Mouse (Mus musculus) 3T3-L1 (cell line): Measurements from ENCODE around the gene Hmga1.

ENCODE experiments used
- DNase-seq: peaks from one replicate; pipeline ENCODE4 v3.0.0-alpha.2; 2015; ENCODE audit warnings: low read depth, low spot score

The Hmga1 gene

DNA sequence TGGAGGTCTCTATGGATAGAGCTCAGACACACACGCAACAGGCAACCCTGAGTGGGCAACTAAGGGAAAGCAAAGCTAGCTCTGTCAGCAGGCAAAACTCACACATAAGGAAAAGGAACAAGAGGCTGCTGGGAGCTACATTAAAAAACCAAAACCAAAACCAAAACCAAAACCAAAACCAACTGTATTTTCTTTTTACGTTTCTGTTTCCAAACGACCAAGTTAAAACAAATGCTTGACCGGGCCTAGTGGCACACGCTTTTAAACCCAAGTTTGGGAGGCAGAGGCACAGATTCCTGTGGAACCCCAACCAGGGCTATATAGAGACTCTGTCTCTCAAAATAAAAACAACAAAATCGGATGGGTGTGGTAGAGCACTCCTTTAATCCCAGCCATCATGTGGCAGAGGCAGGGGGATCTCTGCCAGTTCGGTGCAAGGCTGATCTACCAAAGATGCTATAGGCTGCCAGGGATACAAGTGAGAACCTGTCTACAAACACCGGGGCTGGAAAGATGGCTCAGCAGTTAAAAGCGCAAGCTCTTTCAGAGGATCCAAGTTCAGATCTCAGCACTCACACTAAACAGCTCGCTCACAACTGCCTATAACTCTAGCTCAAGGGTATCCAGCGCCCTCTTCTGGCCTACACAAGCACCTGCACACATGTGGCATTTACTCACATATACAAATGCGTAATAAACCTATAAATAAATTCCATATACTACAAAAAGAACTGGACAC is 35.7 kb downstream of the Hmga1 start:
- DNase-seq: peak; percentile 27

DNA sequence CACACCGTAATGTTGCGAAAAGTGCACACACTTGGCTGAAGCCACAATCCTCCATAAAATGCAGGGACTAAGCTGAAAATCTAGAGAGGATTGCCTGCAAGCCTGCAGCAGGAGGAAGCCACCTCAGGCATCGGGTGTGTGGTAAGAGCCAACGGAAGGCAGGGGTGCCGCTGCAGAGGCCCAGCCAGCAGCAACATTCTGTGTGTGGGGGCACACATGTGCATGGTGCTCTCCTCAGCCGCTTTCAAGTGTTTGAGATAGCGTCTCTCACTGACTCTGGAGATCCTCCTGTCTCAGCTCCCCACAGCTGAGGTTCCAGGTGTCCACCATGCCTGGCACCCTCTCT is 36.2 kb downstream of the Hmga1 start:
- no peak for DNase-seq

DNA sequence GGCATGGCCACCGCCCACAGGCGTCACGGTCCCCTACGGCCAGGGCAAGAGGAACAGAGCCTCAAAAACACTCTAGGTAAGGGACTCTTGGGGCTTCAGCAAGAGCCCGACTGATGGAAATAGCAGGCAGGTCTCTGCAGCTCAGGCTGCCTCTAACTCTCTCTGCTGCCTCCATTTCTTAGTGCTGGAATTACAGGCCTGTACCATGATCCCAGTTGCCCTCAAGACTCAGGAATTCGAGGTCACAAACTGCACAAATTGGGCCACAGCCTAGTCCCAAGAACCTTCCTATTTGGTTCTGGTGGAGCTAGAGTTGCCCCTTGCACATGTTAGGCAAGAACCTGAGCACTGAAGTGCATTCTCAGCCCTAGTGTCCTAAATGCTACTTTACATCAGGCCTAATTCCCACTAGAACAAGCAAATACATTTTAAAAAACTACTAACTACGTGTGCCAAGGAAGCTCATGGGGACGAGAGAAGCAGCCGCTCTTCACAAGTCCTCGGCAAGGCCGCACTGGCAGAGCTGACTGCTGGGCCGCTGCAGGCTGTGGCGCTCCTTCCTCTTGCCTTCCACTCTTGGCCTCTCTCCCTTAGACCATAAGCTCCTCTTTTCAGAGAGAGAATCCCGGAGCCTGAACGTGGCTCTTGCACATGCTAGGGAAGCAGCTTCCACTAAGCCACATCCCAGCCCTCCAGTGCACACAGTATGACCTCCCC is 39.5 kb downstream of the Hmga1 start:
- no peak for DNase-seq

DNA sequence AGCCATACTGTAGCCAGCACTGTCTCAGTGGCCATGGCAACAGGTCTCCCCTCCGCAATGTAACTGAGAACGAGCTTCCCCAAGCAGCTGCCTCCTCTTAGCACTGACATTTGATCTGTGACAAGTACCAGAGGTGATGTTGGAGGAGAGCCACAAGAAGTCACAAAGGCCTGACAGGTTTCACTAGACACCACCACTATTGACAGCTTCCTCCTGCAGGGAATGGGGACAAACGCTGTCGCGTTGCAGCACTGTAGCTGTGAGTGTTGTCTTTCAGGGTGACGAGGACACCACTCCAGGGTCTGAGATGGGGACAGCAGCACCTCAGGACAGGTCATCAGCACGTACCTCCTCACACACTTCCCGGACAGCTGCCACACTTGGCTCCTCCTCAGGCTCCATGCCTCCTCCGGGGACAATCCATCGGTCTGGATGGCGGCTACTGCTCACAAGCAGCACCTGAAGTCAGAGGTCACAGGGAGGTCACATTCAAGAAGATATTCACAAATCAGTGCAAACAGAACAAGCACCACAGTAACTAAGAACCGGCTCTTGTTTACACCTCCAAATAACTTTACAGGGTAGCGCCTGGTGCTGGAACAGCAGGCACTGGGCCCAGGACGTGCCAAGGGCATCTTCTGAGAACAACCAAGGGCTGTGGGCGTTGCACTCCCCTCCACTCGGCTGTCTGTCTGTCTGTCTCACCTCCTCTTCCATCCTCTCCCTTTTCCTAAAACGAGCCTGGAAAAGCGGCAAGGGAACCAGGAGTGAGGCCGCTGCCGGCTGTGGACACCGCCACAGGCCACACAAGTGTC is 40.3 kb downstream of the Hmga1 start:
- DNase-seq: no peak

DNA sequence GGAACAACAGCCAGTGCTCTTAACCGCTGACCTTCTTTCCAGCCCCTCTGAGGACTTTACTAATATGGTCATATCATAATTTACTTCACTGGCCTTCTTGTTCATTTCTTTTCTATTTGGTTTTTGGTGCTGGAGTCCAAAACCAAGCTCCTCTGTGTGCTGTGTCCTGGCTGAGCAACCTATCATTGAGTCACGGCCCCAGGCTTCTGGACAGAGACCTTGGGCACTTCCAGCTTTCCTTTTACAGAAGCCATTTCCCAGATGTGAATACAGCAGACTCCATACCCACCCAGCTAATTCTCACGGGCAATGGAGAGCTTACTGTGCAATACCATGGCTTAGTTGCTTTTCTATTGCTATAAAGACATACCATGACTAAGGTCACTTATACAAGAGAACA is 44.0 kb downstream of the Hmga1 start:
- DNase-seq: no peak

DNA sequence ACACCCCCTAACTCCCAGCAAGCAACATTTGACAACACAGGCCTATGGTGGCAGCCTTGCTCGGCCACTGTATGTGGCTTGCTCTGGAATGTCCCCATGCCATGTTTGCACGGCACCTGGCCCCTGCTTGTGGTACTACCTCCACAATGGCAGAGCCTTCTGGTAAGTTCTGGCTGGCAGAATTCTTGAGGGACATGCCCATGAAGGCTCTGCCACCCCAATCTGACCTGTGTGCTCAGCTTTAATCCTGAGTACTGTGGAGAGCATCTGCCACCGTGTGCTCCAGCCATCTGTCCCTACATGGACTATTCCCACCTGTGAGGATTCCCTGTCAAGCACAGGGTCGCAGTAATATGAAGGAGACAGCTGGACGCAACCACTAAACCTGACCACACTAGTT is 44.6 kb downstream of the Hmga1 start:
- no peak for DNase-seq

DNA sequence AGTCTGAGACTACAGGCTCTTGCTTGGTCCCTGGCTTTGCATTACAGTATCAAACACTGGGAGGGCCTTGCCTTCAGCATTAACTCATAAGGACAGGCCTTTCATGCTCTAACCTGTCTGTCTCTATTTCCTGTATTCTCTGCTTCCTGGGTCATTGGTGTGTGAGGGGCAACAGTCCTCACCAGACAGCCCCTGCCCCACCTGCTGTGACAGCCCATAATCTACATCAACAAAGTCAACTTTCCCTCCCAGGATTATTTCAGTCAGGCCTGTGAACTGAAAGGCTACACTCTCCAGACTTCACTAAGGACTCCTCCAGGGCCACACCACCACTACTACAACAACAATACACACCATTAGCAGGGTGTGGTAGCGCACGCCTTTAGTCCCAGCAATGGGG is 46.7 kb downstream of the Hmga1 start:
- DNase-seq: no peak

DNA sequence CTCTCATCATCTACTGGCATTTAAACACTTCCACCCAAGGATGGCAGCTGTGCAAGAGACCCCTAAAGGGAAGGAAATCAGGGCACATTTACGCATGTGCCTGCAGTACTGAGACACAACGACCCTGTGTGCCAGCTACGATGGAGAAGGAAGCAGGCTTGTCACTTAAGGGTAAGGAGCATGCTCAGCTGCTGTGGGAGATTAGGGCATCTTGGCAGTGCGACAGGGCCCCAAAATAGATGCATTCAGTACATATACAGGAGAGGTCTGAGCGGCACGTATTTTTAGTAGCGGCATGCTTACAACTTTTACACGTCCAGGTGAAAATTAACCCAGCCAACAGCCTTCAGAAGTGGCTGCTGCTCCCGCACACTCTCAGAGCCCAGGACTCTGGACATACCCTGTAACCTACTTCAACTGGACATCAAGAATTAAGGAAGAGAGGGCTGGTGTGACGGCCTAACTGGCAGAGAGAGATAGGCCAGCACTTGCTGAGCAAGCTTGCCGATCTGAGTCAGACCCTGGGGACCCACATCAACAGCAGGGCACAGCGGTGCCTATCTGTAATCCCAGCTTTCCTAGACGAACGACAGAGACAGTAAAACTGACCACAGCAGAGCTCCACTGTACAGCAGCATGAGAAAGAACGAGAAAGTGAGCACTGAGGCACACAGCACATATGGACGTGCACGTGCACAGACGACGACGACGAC is 47.4 kb downstream of the Hmga1 start:
- DNase-seq: no peak

DNA sequence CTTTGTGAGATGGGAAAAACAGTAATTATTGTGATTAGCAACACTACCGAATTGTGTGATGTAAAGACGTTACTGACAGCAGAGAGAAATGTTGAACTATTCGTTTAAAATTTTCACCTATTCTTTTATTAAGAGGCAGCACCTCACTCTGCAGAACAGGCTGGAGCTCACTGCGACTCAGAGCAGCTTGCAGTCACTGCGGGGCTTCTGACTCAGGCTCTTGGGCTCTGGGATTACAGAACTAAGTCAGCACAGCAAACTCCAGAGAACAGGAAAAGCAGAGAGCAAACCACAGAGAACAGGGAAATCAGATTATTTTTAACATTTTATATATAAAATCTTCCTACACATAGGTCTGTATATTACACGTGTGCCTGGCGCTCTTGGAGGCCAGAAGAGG is 53.3 kb downstream of the Hmga1 start:
- DNase-seq: peak; percentile 49

DNA sequence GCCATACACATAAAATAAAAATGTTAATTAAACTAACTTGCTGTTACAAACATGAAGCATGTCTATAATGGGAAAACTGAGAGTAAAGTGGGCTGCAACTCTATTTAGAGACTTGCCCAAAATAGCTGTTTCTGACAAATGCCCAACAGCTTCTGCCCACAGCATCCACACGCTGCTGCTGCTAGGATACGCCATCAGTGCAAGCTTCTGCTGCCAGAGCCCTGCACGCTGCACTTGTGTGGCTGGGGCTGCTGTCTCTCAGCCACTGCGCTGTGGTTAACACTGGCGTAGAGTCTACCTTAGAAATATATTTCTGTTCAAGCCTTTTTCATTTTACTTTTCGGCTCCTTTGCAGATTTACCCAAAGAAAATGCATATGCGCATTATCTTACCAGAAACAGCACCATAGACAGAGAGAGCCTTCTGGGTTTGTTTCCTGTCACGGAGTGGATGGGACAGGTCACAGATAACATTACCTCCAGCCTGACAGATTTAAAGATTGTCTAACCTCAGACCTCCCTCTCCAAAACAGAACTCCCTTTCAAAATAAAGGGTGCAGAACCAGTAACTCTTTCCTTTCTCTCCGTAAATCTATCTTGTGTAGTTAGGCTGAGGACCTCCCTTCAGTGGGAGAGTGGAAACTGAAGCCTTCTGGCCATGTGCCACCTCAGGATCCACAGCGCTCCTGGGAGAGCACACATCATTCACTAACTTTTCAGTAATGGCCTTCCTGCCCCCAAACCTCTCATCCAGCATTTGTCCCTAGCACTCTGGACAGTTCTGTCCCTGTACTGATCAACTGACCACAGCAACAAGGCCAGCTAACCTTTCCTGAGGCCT is 54.6 kb downstream of the Hmga1 start:
- no peak for DNase-seq

DNA sequence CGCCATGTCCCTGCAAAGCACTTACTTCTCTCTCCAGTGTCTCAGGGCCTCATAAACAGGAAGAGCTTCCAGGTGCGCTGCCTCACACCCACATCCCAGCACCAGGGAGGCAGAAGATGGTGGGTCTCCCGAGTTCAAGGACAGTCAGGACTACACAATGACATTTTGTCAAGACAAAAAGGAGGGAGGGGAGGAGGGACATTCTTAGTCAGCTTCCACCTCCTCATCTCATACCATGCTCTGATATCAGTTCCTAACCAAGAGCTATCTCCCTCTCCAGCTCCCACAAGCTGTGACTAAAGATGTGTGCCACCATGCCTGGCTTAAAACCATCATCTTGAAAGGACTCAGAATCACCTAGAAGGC is 55.2 kb downstream of the Hmga1 start:
- no peak for DNase-seq

DNA sequence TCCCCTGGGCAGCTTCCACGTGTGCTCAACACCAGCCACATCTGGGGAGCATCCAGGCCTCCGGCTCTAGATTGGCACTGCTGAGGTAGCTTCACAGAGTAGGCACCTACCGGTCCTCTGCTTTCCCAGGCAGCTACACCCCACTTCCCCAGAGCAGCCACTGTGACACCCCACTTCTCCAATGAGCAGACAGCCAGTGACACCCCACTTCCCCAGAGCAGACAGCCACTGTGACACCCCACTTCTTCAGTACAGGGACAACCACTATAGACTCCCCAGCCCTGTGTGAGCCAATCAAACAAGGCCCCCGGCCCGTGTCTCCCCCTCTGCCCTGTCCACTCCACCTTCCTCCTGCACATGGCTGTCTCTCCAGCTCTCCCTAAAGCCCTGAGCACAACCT is 55.7 kb downstream of the Hmga1 start:
- DNase-seq: no peak

DNA sequence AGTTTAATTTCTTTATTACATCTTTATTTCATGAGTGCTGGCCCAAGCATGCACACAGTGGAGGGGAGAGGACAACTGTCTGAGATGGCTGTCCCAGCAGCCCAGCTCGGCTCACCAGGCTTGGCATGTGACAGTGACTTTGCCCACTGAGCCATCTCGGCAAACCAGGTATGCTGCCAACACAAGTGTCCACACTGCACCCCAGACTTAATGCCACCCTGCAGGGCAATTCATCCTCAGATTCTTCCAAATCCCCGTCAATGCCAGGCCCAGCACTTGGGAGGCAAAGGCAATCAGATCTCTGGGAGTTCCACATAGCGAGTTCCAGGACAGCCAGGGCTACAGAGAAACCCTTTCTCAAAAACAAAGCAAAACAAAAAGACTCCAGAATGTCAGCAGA is 56.7 kb downstream of the Hmga1 start:
- no peak for DNase-seq
